Mouse (Mus musculus) lung, postnatal 0 days (tissue): ENCODE data around the gene Depdc5. TPM values are rescaled to one million over a fixed set of nuclear protein-coding genes. Genes with fewer than 3 reads are reported as not detected.
"Not testable (repeated sequence)": the region's sequence is repeated elsewhere in the genome, so short reads cannot be mapped to it uniquely, and the experiment has no call there.

Experiments
- ATAC-seq: fragments of 200-750 bp; cut with Nextera tagmentation; 2 replicates; pipeline ENCODE4 v1.8.0; 2017; ENCODE audit warnings: moderate library complexity
- DNase-seq: peaks from one replicate; pipeline ENCODE4 v3.0.0-alpha.2; 2016; ENCODE audit warnings: low spot score
- H3K27ac ChIP-seq: fragments of 300-500 bp; sonication (generic); 2 replicates; pipeline ENCODE4 v1.5.1; 2014; ENCODE audit warnings: antibody characterized with exemption, mild to moderate bottlenecking, low read length, mixed read lengths
- H3K27me3 ChIP-seq: fragments of 300-500 bp; sonication (generic); replicated peaks from 2 replicates; pipeline ENCODE4 v1.6.1; 2014; ENCODE audit warnings: low read length, mixed read lengths; ENCODE audit not compliant: insufficient read depth
- H3K36me3 ChIP-seq: fragments of 300-500 bp; sonication (generic); 2 replicates; pipeline ENCODE4 v1.6.1; 2014; ENCODE audit warnings: low read length, mixed read lengths; ENCODE audit not compliant: insufficient read depth
- H3K4me1 ChIP-seq: fragments of 300-500 bp; sonication (generic); 2 replicates; pipeline ENCODE4 v1.6.1; 2014; ENCODE audit warnings: antibody characterized with exemption, low read depth, low read length, mixed read lengths; ENCODE audit not compliant: insufficient read depth
- H3K4me2 ChIP-seq: fragments of 300-500 bp; sonication (generic); replicated peaks from 2 replicates; pipeline ENCODE4 v1.6.1; 2014; ENCODE audit warnings: low read depth, mild to moderate bottlenecking, low read length, moderate library complexity, mixed read lengths
- H3K4me3 ChIP-seq: fragments of 300-500 bp; sonication (generic); 2 replicates; pipeline ENCODE4 v1.5.1; 2014; ENCODE audit warnings: low read depth, low read length
- H3K9ac ChIP-seq: fragments of 300-500 bp; sonication (generic); replicated peaks from 2 replicates; pipeline ENCODE4 v1.6.1; 2014; ENCODE audit warnings: low read depth, mild to moderate bottlenecking
- H3K9me3 ChIP-seq: fragments of 300-500 bp; sonication (generic); 2 replicates; pipeline ENCODE4 v1.6.1; 2016; ENCODE audit warnings: low read length, mixed read lengths
- CTCF ChIP-seq: IDR thresholded peaks from 2 replicates; pipeline ENCODE4 v1.5.1; 2016; ENCODE audit warnings: antibody characterized with exemption, mild to moderate bottlenecking
- EP300 ChIP-seq: IDR thresholded peaks from 2 replicates; pipeline ENCODE4 v1.6.1; 2016; ENCODE audit warnings: antibody characterized with exemption, mild to moderate bottlenecking, control low read depth
- WGBS: fragments of 180-500 bp; shearing (Covaris S2); extraction: QIAGEN DNeasy Blood & Tissue Kit; methylation state at CpG from one replicate; pipeline ENCODE4 v1.1.7; 2014; 5-methylcytosine and 5-hydroxymethylcytosine counted together
- polyA plus RNA-seq: library from polyadenylated mRNA; unstranded; fragments of >200 nt; fragmentation: Nextera tagmentation; extraction: Ambion mirVana; gene quantifications from 2 replicates; pipeline ENCODE4 v1.2.1, GENCODE M21; 2015

Gene Depdc5
- polyA plus RNA-seq, 1 experiment from 2014 or later = 7.3 TPM

DNA sequence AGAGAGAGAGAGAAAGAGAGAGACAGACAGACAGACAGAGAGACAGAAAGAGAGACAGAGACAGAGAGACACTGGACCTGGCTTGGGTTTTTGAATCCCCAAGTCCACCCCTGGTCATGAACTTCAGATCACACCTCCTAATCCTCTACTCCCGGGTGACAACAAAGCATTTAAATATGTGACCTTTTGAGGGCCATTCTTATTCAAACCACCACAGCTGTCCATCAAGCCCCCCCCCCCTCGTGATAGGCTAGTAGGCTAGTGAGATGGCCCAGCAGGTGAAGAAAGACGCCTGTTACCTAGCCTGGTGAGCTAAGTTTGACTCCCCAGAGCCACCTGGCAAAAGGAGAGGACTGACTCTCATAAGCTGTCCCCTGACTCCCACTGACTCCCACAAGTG, 171.4 kb downstream of the Depdc5 start:
- ATAC-seq (no peak), DNase-seq (no peak)
- TF ChIP-seq CTCF = no peak
- TF ChIP-seq EP300 = no peak
- no peak overlapping the region for H3K4me2 ChIP-seq
- WGBS = 29% methylated on average over 3 of the region's 3 CpGs
- H3K27ac ChIP-seq = no peak overlapping the region
- H3K36me3 ChIP-seq = no peaks in the 10 kb centered on the region
- H3K9me3 ChIP-seq = no peaks in the 10 kb centered on the region
- no peak overlapping the region for H3K4me3 ChIP-seq
- no peaks in the 10 kb centered on the region for H3K4me1 ChIP-seq
- no peaks in the 10 kb centered on the region for H3K27me3 ChIP-seq
- H3K9ac ChIP-seq = no peak overlapping the region

DNA sequence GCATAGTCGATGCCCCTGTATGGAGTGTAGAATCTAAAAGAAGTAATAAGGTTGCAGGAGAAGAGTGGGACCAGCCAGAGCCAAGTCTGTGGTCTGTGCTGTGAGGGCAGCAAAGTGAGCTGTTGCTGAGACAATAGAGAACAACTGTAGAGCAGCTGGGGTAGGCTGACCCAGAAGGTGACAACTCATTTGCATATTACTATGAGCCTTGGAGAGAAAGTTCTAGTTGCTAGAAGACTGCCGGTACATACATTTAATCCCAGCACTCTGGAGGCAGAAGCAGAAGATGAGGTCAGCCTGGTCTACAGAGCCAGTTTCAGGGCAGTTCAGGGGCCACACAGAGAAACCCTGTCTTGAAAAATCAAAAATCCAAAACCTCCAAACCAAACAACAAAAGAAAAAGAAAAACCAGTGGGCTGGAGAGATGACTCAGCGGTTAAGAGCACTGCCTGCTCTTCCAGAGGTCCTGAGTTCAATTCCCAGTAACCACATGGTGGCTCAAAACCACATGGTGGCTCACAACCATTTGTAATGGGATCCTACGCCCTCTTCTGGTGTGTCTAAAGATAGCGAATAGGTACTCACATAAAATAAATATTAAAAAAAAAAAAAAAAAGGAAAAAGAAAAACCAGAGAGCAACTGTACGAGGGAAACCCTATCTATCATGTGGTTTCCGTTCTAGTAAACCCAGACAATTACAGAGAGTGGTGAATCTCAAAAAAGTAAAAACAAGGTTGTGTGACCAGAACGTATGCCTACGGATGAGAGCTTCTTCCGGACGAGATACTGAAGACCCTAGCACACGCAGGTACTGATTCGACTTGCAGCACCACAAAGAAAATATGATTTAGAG, 175.4 kb downstream of the Depdc5 start:
- H3K36me3 ChIP-seq = no peaks in the 10 kb centered on the region
- DNase-seq = no peak
- H3K27ac ChIP-seq = no peak overlapping the region
- no peak overlapping the region for H3K4me3 ChIP-seq
- no peak overlapping the region for H3K9ac ChIP-seq
- no peaks in the 10 kb centered on the region for H3K4me1 ChIP-seq
- H3K4me2 ChIP-seq = 0 out of 2 replicates have a peak overlapping the region, but pooled peaks have one; percentile 20
- no peak for ATAC-seq
- H3K9me3 ChIP-seq = no peaks in the 10 kb centered on the region
- 41% methylated on average over 13 of the region's 13 CpGs for WGBS
- no peaks in the 10 kb centered on the region for H3K27me3 ChIP-seq
- TF ChIP-seq CTCF (no peak), EP300 (no peak)

DNA sequence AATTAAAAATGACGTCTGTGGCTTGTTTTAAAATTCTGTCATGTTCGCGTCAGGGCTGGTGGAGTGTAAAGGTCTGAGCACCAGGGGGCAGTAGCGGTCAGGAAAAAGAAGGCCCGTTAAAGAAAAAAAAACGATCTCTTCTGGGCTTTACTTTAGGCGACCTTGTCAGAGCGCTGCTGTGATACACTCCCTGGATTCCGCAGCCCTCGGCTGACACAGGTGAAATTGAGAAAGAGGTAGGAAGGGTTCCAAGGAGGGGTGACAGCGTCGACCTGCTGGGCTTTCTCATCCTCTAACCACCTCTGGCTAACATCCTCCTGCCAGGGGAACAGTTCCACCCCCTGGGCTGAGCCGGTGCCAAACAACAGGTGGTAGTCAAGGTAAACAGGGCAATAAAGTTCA, 176.0 kb downstream of the Depdc5 start:
- DNase-seq = peak; percentile 90
- Histone ChIP-seq H3K4me1 (no peaks in the 10 kb centered on the region), H3K4me2 (0 out of 2 replicates have a peak overlapping the region, but pooled peaks have one; percentile 20), H3K36me3 (no peaks in the 10 kb centered on the region), H3K4me3 (no peak overlapping the region), H3K9me3 (no peaks in the 10 kb centered on the region), H3K27me3 (no peaks in the 10 kb centered on the region), H3K27ac (no peak overlapping the region), H3K9ac (no peak overlapping the region)
- peak; percentile 21; the same call in 1 of the 2 replicates for ATAC-seq
- TF ChIP-seq CTCF (peak; percentile 77), EP300 (no peak)
- 4% methylated on average over 13 of the region's 13 CpGs for WGBS

DNA sequence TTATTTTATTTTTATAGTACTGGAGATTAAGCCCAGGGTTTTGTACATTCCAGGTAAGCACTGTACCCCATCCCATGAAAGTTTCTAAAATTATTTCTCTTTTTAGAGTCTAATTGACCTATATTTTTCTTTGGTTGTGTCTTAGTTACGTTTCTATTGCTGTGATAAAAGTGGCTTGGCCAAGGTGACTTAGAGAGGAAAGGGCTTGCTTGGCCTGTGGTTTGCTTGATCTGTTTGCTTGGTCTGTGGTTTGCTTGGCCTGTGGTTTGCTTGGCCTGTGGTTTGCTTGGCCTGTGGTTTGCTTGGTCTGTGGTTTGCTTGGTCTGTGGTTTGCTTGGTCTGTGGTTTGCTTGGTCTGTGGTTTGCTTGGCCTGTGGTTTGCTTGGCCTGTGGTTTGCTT, 177.2 kb downstream of the Depdc5 start:
- 70% methylated on average over 1 of the region's 1 CpGs for WGBS
- H3K9ac ChIP-seq, H3K36me3 ChIP-seq, H3K27ac ChIP-seq, H3K9me3 ChIP-seq, ATAC-seq, H3K4me1 ChIP-seq, DNase-seq, H3K4me3 ChIP-seq, H3K4me2 ChIP-seq, H3K27me3 ChIP-seq: not testable (repeated sequence)

DNA sequence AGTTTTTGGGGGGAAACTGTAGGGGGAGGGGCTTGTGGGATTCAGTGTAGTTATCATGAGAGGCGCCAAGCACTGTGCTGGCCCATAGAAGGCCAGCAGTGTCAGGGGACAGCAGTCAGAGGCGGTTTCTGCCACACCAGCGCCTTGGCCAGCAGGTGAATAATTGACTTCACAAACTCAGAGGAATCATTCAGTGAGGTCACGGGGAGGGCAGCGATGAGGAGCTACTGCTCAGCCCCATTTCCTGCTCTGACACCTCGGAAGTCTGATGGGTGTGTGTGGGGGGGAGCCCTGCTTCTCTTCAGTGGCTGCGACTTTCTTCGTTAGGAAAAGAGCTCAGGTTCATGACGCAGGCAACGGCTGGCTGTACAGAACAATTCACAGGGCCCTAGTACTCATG, 179.9 kb downstream of the Depdc5 start:
- Histone ChIP-seq H3K36me3 (no peaks in the 10 kb centered on the region), H3K4me3 (no peak overlapping the region), H3K4me2 (no peak overlapping the region), H3K4me1 (no peaks in the 10 kb centered on the region), H3K9ac (no peak overlapping the region), H3K9me3 (no peaks in the 10 kb centered on the region), H3K27me3 (no peaks in the 10 kb centered on the region), H3K27ac (no peak overlapping the region)
- TF ChIP-seq EP300 = no peak
- no peak for TF ChIP-seq CTCF
- 29% methylated on average over 10 of the region's 10 CpGs for WGBS
- DNase-seq (no peak), ATAC-seq (no peak)

Other genes with a start within 250 kb of the Depdc5 start
- gene Pisd, start 78.1 kb upstream of the Depdc5 start, polyA plus RNA-seq = 67.0 and 72.7 TPM in 2 replicates
- not detected in 2 replicates for gene Gm20671, start 36.6 kb upstream of the Depdc5 start, polyA plus RNA-seq
- gene Prr14l, start 9.4 kb upstream of the Depdc5 start, polyA plus RNA-seq = 5.2 and 9.6 TPM in 2 replicates
- 242 and 276 TPM in 2 replicates for gene Ywhah, start 155.1 kb downstream of the Depdc5 start, polyA plus RNA-seq
- 2.2 and 5.4 TPM in 2 replicates for gene Slc5a1, start 240.5 kb downstream of the Depdc5 start, polyA plus RNA-seq